Mouse (Mus musculus) lung, postnatal 0 days (tissue): ENCODE results near the gene Sec22b. TPM values are rescaled to one million over a fixed set of nuclear protein-coding genes. Genes with fewer than 3 reads are reported as not detected.

Experiments
- ATAC-seq: fragments of 200-750 bp; cut with Nextera tagmentation; 2 replicates; pipeline ENCODE4 v1.8.0; 2017; ENCODE audit warnings: moderate library complexity
- DNase-seq: peaks from one replicate; pipeline ENCODE4 v3.0.0-alpha.2; 2016; ENCODE audit warnings: low spot score
- H3K27ac ChIP-seq: fragments of 300-500 bp; sonication (generic); 2 replicates; pipeline ENCODE4 v1.5.1; 2014; ENCODE audit warnings: antibody characterized with exemption, mild to moderate bottlenecking, low read length, mixed read lengths
- H3K27me3 ChIP-seq: fragments of 300-500 bp; sonication (generic); replicated peaks from 2 replicates; pipeline ENCODE4 v1.6.1; 2014; ENCODE audit warnings: low read length, mixed read lengths; ENCODE audit not compliant: insufficient read depth
- H3K36me3 ChIP-seq: fragments of 300-500 bp; sonication (generic); 2 replicates; pipeline ENCODE4 v1.6.1; 2014; ENCODE audit warnings: low read length, mixed read lengths; ENCODE audit not compliant: insufficient read depth
- H3K4me1 ChIP-seq: fragments of 300-500 bp; sonication (generic); 2 replicates; pipeline ENCODE4 v1.6.1; 2014; ENCODE audit warnings: antibody characterized with exemption, low read depth, low read length, mixed read lengths; ENCODE audit not compliant: insufficient read depth
- H3K4me2 ChIP-seq: fragments of 300-500 bp; sonication (generic); replicated peaks from 2 replicates; pipeline ENCODE4 v1.6.1; 2014; ENCODE audit warnings: low read depth, mild to moderate bottlenecking, low read length, moderate library complexity, mixed read lengths
- H3K4me3 ChIP-seq: fragments of 300-500 bp; sonication (generic); 2 replicates; pipeline ENCODE4 v1.5.1; 2014; ENCODE audit warnings: low read depth, low read length
- H3K9ac ChIP-seq: fragments of 300-500 bp; sonication (generic); replicated peaks from 2 replicates; pipeline ENCODE4 v1.6.1; 2014; ENCODE audit warnings: low read depth, mild to moderate bottlenecking
- H3K9me3 ChIP-seq: fragments of 300-500 bp; sonication (generic); 2 replicates; pipeline ENCODE4 v1.6.1; 2016; ENCODE audit warnings: low read length, mixed read lengths
- CTCF ChIP-seq: IDR thresholded peaks from 2 replicates; pipeline ENCODE4 v1.5.1; 2016; ENCODE audit warnings: antibody characterized with exemption, mild to moderate bottlenecking
- EP300 ChIP-seq: IDR thresholded peaks from 2 replicates; pipeline ENCODE4 v1.6.1; 2016; ENCODE audit warnings: antibody characterized with exemption, mild to moderate bottlenecking, control low read depth
- WGBS: fragments of 180-500 bp; shearing (Covaris S2); extraction: QIAGEN DNeasy Blood & Tissue Kit; methylation state at CpG from one replicate; pipeline ENCODE4 v1.1.7; 2014; 5-methylcytosine and 5-hydroxymethylcytosine counted together
- polyA plus RNA-seq: library from polyadenylated mRNA; unstranded; fragments of >200 nt; fragmentation: Nextera tagmentation; extraction: Ambion mirVana; gene quantifications from 2 replicates; pipeline ENCODE4 v1.2.1, GENCODE M21; 2015

The Sec22b gene
- polyA plus RNA-seq, 1 experiment from 2014 or later: 88.7 TPM

GRCm38 (mm10) chr3:97953196-97953595 is 52.2 kb downstream of the Sec22b start:
- Histone ChIP-seq H3K36me3 (no peaks in the 10 kb centered on the region), H3K9me3 (no peaks in the 10 kb centered on the region), H3K9ac (no peak overlapping the region), H3K27ac (no peak overlapping the region), H3K4me3 (no peak overlapping the region), H3K4me2 (no peak overlapping the region), H3K4me1 (no peaks in the 10 kb centered on the region; the same call in 1 of the 2 replicates), H3K27me3 (no peaks in the 10 kb centered on the region)
- peak; percentile 79 for DNase-seq
- 0 out of 2 replicates have a peak, but pooled peaks have one; percentile 56 for ATAC-seq
- TF ChIP-seq EP300 (peak; percentile 46; the same call in 1 of the 2 replicates), CTCF (no peak)
- 55% methylated on average over 2 of the region's 2 CpGs for WGBS

DNA sequence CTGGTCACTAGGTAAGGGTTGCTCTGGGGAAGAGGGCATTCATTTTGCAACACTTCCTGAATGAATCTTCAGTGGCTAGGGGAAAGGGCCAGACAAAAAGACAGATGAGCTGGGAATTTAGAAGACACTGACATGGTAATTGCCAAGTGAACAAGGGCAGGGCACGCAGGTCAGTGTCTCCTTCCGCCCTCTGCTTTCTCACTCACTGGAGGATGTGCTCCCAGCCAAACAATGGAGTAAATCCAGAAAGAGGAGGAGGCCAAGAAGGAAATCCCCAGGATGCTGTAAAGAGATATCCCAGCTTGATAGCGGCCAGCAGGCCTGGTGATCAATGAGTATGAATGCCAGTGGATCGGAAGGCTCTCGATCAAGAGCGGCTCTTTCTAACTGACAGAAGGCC is 55.3 kb downstream of the Sec22b start:
- Histone ChIP-seq H3K27me3 (no peaks in the 10 kb centered on the region), H3K4me3 (no peak overlapping the region), H3K9me3 (no peaks in the 10 kb centered on the region), H3K9ac (no peak overlapping the region), H3K4me1 (no peaks in the 10 kb centered on the region; the same call in 1 of the 2 replicates), H3K27ac (no peak overlapping the region), H3K4me2 (no peak overlapping the region), H3K36me3 (no peaks in the 10 kb centered on the region)
- DNase-seq: no peak
- TF ChIP-seq EP300 (no peak), CTCF (no peak)
- no peak for ATAC-seq
- 38% methylated on average over 6 of the region's 6 CpGs for WGBS

- TF ChIP-seq EP300: no peak
- no peak for TF ChIP-seq CTCF
- DNase-seq (no peak), ATAC-seq (no peak)
- Histone ChIP-seq H3K4me2 (no peak overlapping the region), H3K4me1 (no peaks in the 10 kb centered on the region; the same call in 1 of the 2 replicates), H3K27me3 (no peaks in the 10 kb centered on the region), H3K9me3 (no peaks in the 10 kb centered on the region), H3K9ac (no peak overlapping the region), H3K36me3 (no peaks in the 10 kb centered on the region), H3K27ac (no peak overlapping the region), H3K4me3 (no peak overlapping the region)
- 55% methylated on average over 1 of the region's 1 CpGs for WGBS
These were observed 55.9 kb downstream of the Sec22b start for GRCm38 (mm10) chr3:97956926-97957325.

GRCm38 (mm10) chr3:97960783-97961594 is 60.0 kb downstream of the Sec22b start:
- Histone ChIP-seq H3K27ac (no peak overlapping the region), H3K4me1 (no peaks in the 10 kb centered on the region; the same call in 1 of the 2 replicates), H3K4me2 (no peak overlapping the region), H3K9ac (no peak overlapping the region), H3K36me3 (no peaks in the 10 kb centered on the region), H3K27me3 (no peaks in the 10 kb centered on the region), H3K4me3 (no peak overlapping the region), H3K9me3 (no peaks in the 10 kb centered on the region)
- 57% methylated on average over 14 of the region's 14 CpGs for WGBS
- TF ChIP-seq CTCF (no peak), EP300 (no peak)
- DNase-seq (no peak), ATAC-seq (no peak)

DNA sequence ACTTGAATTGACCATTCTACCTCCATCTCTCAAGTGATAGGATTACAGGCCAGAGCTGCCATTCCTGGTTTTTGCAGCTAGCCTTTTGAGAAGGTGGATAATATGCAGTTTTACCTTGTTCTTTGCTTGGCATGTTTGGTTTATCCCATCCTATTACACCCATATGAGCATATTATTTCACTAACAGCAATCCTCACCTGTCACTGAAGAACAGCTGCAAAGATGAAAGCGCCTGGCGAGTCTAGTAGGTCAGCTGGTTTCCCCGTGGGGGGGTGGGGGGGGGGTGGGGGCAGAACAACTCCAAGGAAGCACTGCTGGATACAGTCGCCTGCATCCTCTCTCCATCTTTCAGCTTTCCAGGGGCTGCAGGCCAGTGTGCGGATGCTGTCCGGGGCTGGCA is 61.0 kb downstream of the Sec22b start:
- no peak for DNase-seq
- no peak for ATAC-seq
- Histone ChIP-seq H3K27me3 (no peaks in the 10 kb centered on the region), H3K9ac (no peak overlapping the region), H3K9me3 (no peaks in the 10 kb centered on the region), H3K4me3 (no peak overlapping the region), H3K36me3 (no peaks in the 10 kb centered on the region), H3K4me2 (no peak overlapping the region), H3K4me1 (no peaks in the 10 kb centered on the region), H3K27ac (no peak overlapping the region)
- WGBS: 69% methylated on average over 6 of the region's 6 CpGs
- TF ChIP-seq CTCF (no peak), EP300 (no peak)

GRCm38 (mm10) chr3:97964878-97965353 is 63.9 kb downstream of the Sec22b start:
- WGBS: 54% methylated on average over 14 of the region's 14 CpGs
- TF ChIP-seq EP300: no peak
- TF ChIP-seq CTCF: no peak
- no peaks in the 10 kb centered on the region for H3K27me3 ChIP-seq
- H3K4me1 ChIP-seq: no peaks in the 10 kb centered on the region
- no peak overlapping the region for H3K9ac ChIP-seq
- DNase-seq: peak; percentile 31
- no peak overlapping the region for H3K4me2 ChIP-seq
- H3K4me3 ChIP-seq: no peak overlapping the region
- 0 out of 2 replicates have a peak, but pooled peaks have one; percentile 16 for ATAC-seq
- H3K9me3 ChIP-seq: no peaks in the 10 kb centered on the region
- no peaks in the 10 kb centered on the region for H3K36me3 ChIP-seq
- no peak overlapping the region for H3K27ac ChIP-seq
